Mouse (Mus musculus): ENCODE results near the gene Xpo6. TPM values are rescaled to one million over a fixed set of nuclear protein-coding genes. Genes with fewer than 3 reads are reported as not detected.
A peak's percentile ranks its signal among the peaks of the same experiment; 100 is the strongest.

Gene Xpo6
- polyA plus RNA-seq, 1 experiment from 2014 or later: 65.5 TPM

- Histone ChIP-seq H3K4me3 (no peak overlapping the region), H3K27me3 (ENCODE audit: poor library complexity, severe bottlenecking) (no peaks in the 10 kb centered on the region), H3K36me3 (replicated peaks) (no peaks in the 10 kb centered on the region), H3K27ac (no peak overlapping the region), H3K4me1 (peaks cover 51% of the 10 kb centered on the region), H3K9me3 (no peaks in the 10 kb centered on the region; the same call in 1 of the 2 replicates)
- 95% methylated on average over 1 of the region's 1 CpGs for WGBS
- no peak for DNase-seq (ENCODE audit: extremely low spot score, low spot score)
Measured at GRCm38 (mm10) chr7:126183583-126183982, 16.7 kb downstream of the Xpo6 start.

DNA sequence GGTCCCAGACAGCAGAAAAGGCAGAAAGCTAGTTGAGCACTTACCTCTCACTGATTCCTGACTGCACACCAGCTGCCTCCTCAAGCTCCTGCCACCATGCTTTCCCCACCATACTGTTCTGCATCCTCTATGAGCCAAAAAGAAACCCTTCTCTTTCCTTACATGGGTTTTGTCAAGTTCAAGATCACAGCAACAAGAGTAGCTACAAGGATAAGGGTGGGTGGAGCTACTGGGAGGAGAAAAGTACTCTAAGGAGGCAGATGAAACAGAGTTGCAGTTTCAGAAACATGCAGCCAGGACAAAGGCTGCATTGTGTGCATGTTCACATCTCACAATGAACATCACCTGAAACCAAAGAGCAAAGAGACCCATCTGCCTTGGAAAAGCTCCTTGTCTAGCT lies 18.8 kb downstream of the Xpo6 start:
- no peaks in the 10 kb centered on the region for H3K9me3 ChIP-seq
- H3K36me3 ChIP-seq (replicated peaks): 0 out of 2 replicates have a peak, but pooled peaks cover 4% of the 10 kb centered on the region
- H3K27me3 ChIP-seq (ENCODE audit: poor library complexity, severe bottlenecking): no peaks in the 10 kb centered on the region
- H3K4me1 ChIP-seq: peaks cover 52% of the 10 kb centered on the region
- no peak overlapping the region for H3K4me3 ChIP-seq
- H3K27ac ChIP-seq: peak overlapping the region; percentile 54; the same call in 1 of the 2 replicates
- no peak for DNase-seq (ENCODE audit: extremely low spot score, low spot score)

- peaks cover 7% of the 10 kb centered on the region; the same call in 1 of the 2 replicates for H3K36me3 ChIP-seq (replicated peaks)
- H3K9me3 ChIP-seq: no peaks in the 10 kb centered on the region
- H3K4me3 ChIP-seq: no peak overlapping the region
- WGBS: 78% methylated on average over 3 of the region's 3 CpGs
- H3K27me3 ChIP-seq (ENCODE audit: poor library complexity, severe bottlenecking): no peaks in the 10 kb centered on the region
- no peak for DNase-seq (ENCODE audit: extremely low spot score, low spot score)
- peaks cover 52% of the 10 kb centered on the region for H3K4me1 ChIP-seq
- H3K27ac ChIP-seq: peak overlapping the region; percentile 54; the same call in 1 of the 2 replicates
Measured at GRCm38 (mm10) chr7:126180956-126181355, 19.3 kb downstream of the Xpo6 start.

GRCm38 (mm10) chr7:126178804-126179203 lies 21.5 kb downstream of the Xpo6 start:
- H3K27me3 ChIP-seq (ENCODE audit: poor library complexity, severe bottlenecking): no peaks in the 10 kb centered on the region
- no peak overlapping the region for H3K4me3 ChIP-seq
- peaks cover 44% of the 10 kb centered on the region for H3K4me1 ChIP-seq
- H3K36me3 ChIP-seq (replicated peaks): peaks cover 11% of the 10 kb centered on the region
- no peaks in the 10 kb centered on the region for H3K9me3 ChIP-seq
- no peak for DNase-seq (ENCODE audit: extremely low spot score, low spot score)
- H3K27ac ChIP-seq: no peak overlapping the region

DNA sequence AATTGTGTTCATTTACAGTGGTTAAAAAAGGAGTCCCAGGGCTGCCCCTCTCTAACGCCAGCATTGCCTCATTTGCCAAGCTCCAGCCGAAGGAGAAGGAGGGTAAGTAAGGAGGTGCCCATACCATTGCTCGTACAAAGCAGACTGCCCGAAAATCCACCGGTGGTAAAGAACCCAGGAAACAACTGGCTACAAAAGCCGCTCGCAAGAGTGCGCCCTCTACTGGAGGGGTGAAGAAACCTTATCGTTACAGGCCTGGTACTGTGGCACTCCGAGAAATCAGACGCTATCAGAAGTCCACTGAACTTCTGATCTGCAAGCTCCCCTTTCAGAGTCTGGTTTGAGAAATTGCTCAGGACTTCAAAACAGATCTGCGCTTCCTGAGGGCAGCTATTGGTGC lies 24.3 kb downstream of the Xpo6 start:
- no peak for DNase-seq (ENCODE audit: extremely low spot score, low spot score)
- no peaks in the 10 kb centered on the region for H3K27me3 ChIP-seq (ENCODE audit: poor library complexity, severe bottlenecking)
- no peak overlapping the region for H3K27ac ChIP-seq
- peaks cover 26% of the 10 kb centered on the region for H3K4me1 ChIP-seq
- whole genome bisulfite sequencing: 95% methylated on average over 12 of the region's 12 CpGs
- no peaks in the 10 kb centered on the region for H3K9me3 ChIP-seq
- no peak overlapping the region for H3K4me3 ChIP-seq
- H3K36me3 ChIP-seq (replicated peaks): peaks cover 38% of the 10 kb centered on the region

- no peak overlapping the region for H3K27ac ChIP-seq
- 93% methylated on average over 7 of the region's 7 CpGs for WGBS
- H3K4me3 ChIP-seq: no peak overlapping the region
- peaks cover 20% of the 10 kb centered on the region for H3K4me1 ChIP-seq
- no peak for DNase-seq (ENCODE audit: extremely low spot score, low spot score)
- no peaks in the 10 kb centered on the region for H3K9me3 ChIP-seq
- H3K36me3 ChIP-seq (replicated peaks): peaks cover 44% of the 10 kb centered on the region
- no peaks in the 10 kb centered on the region for H3K27me3 ChIP-seq (ENCODE audit: poor library complexity, severe bottlenecking)
Measured at GRCm38 (mm10) chr7:126175456-126175855, 24.8 kb downstream of the Xpo6 start.

DNA sequence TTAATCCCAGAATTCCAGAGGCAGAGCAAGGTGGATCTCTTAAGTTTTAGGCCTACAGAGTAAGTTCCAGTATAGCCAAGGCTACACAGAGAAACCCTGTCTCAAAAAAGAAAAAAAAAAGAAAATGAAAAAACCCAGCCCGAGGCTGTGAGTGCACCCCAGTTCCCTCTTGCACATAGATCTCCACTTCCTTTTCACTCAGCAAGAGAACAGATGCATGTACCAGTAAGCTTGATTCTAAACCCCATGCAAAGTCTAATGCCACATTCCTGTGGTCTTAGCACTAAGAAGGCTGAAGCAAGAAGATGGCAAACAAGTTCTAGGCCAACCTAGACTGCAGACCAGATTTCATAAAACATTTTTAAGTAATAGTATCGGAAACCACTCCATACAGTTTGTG lies 25.4 kb downstream of the Xpo6 start:
- Histone ChIP-seq H3K27me3 (ENCODE audit: poor library complexity, severe bottlenecking) (no peaks in the 10 kb centered on the region), H3K4me3 (no peak overlapping the region), H3K9me3 (no peaks in the 10 kb centered on the region), H3K27ac (no peak overlapping the region), H3K36me3 (replicated peaks) (peaks cover 46% of the 10 kb centered on the region), H3K4me1 (peaks cover 14% of the 10 kb centered on the region)
- WGBS: 97% methylated on average over 2 of the region's 2 CpGs
- no peak for DNase-seq (ENCODE audit: extremely low spot score, low spot score)

- Histone ChIP-seq H3K27me3 (ENCODE audit: poor library complexity, severe bottlenecking) (no peaks in the 10 kb centered on the region), H3K4me3 (no peak overlapping the region), H3K9me3 (no peaks in the 10 kb centered on the region), H3K27ac (no peak overlapping the region), H3K4me1 (no peaks in the 10 kb centered on the region), H3K36me3 (replicated peaks) (peaks cover 72% of the 10 kb centered on the region)
- DNase-seq (ENCODE audit: extremely low spot score, low spot score): no peak
- 90% methylated on average over 3 of the region's 3 CpGs for WGBS
Measured at GRCm38 (mm10) chr7:126172001-126172400, 28.3 kb downstream of the Xpo6 start.

GRCm38 (mm10) chr7:126168584-126168983 lies 31.7 kb downstream of the Xpo6 start:
- Histone ChIP-seq H3K4me1 (no peaks in the 10 kb centered on the region), H3K4me3 (no peak overlapping the region), H3K36me3 (replicated peaks) (peaks cover 93% of the 10 kb centered on the region), H3K27me3 (ENCODE audit: poor library complexity, severe bottlenecking) (no peaks in the 10 kb centered on the region), H3K27ac (no peak overlapping the region), H3K9me3 (no peaks in the 10 kb centered on the region)
- no peak for DNase-seq (ENCODE audit: extremely low spot score, low spot score)
- WGBS: 91% methylated on average over 6 of the region's 6 CpGs

- no peaks in the 10 kb centered on the region for H3K4me1 ChIP-seq
- WGBS: 73% methylated on average over 3 of the region's 3 CpGs
- H3K4me3 ChIP-seq: no peak overlapping the region
- H3K27ac ChIP-seq: no peak overlapping the region
- no peak for DNase-seq (ENCODE audit: extremely low spot score, low spot score)
- H3K9me3 ChIP-seq: no peaks in the 10 kb centered on the region
- H3K27me3 ChIP-seq (ENCODE audit: poor library complexity, severe bottlenecking): no peaks in the 10 kb centered on the region
- peaks cover 84% of the 10 kb centered on the region for H3K36me3 ChIP-seq (replicated peaks)
Measured at GRCm38 (mm10) chr7:126167426-126167825, 32.9 kb downstream of the Xpo6 start.

- H3K4me1 ChIP-seq: no peaks in the 10 kb centered on the region
- no peak for DNase-seq (ENCODE audit: extremely low spot score, low spot score)
- H3K27me3 ChIP-seq (ENCODE audit: poor library complexity, severe bottlenecking): no peaks in the 10 kb centered on the region
- H3K27ac ChIP-seq: no peak overlapping the region
- no peak overlapping the region for H3K4me3 ChIP-seq
- peaks cover 82% of the 10 kb centered on the region for H3K36me3 ChIP-seq (replicated peaks)
- H3K9me3 ChIP-seq: no peaks in the 10 kb centered on the region
Measured at GRCm38 (mm10) chr7:126166571-126166970, 33.7 kb downstream of the Xpo6 start.

- Histone ChIP-seq H3K27me3 (ENCODE audit: poor library complexity, severe bottlenecking) (no peaks in the 10 kb centered on the region), H3K36me3 (replicated peaks) (peaks cover 81% of the 10 kb centered on the region), H3K9me3 (no peaks in the 10 kb centered on the region), H3K27ac (no peak overlapping the region), H3K4me3 (no peak overlapping the region), H3K4me1 (no peaks in the 10 kb centered on the region)
- 98% methylated on average over 3 of the region's 3 CpGs for WGBS
- no peak for DNase-seq (ENCODE audit: extremely low spot score, low spot score)
Measured at GRCm38 (mm10) chr7:126158238-126158637, 42.1 kb downstream of the Xpo6 start.

DNA sequence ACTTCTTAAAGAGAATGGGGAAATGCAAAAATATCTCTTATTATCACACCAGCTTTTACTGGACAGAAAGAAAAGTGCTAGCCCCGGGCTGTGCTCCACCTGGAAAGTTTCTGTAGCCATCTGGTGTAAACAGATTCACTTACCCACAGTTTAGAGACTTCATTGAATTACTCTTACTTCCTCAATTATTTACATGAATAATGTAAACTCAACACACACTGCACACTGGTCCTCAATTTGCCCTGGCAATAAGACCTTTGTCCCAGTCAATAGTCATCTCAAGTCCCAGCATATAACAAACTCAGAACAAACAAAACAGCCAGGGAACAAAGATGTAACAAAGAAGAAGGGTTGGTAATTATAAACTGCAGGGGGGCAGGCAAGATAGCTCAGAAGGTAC lies 44.6 kb downstream of the Xpo6 start:
- Histone ChIP-seq H3K9me3 (no peaks in the 10 kb centered on the region), H3K4me1 (no peaks in the 10 kb centered on the region), H3K4me3 (no peak overlapping the region), H3K27ac (no peak overlapping the region), H3K27me3 (ENCODE audit: poor library complexity, severe bottlenecking) (no peaks in the 10 kb centered on the region), H3K36me3 (replicated peaks) (peaks cover 91% of the 10 kb centered on the region)
- WGBS: 95% methylated on average over 1 of the region's 1 CpGs
- no peak for DNase-seq (ENCODE audit: extremely low spot score, low spot score)

GRCm38 (mm10) chr7:126154731-126155130 lies 45.6 kb downstream of the Xpo6 start:
- H3K9me3 ChIP-seq: no peaks in the 10 kb centered on the region
- no peaks in the 10 kb centered on the region for H3K27me3 ChIP-seq (ENCODE audit: poor library complexity, severe bottlenecking)
- no peak overlapping the region for H3K4me3 ChIP-seq
- 92% methylated on average over 5 of the region's 5 CpGs for WGBS
- no peak for DNase-seq (ENCODE audit: extremely low spot score, low spot score)
- peaks cover 91% of the 10 kb centered on the region for H3K36me3 ChIP-seq (replicated peaks)
- no peaks in the 10 kb centered on the region for H3K4me1 ChIP-seq
- no peak overlapping the region for H3K27ac ChIP-seq
